Mouse (Mus musculus): Measurements from ENCODE around the gene Chrna10. TPM values are rescaled to one million over a fixed set of nuclear protein-coding genes. Genes with fewer than 3 reads are reported as not detected.
A peak's percentile ranks its signal among the peaks of the same experiment; 100 is the strongest.

Chrna10 gene
- polyA plus RNA-seq, 2 experiments: not detected

GRCm38 (mm10) chr7:102102241-102102640 lies 14.4 kb downstream of the Chrna10 start:
- ATAC-seq (ENCODE audit: insufficient read depth): no peak
- H3K36me3 ChIP-seq (replicated peaks; ENCODE audit: control insufficient read depth, insufficient read depth, low read depth): no peaks in the 10 kb centered on the region
- no peaks in the 10 kb centered on the region for H3K9me3 ChIP-seq (ENCODE audit: control insufficient read depth, low read length)
- H3K27ac ChIP-seq: no peak overlapping the region
- 63% methylated on average over 8 of the region's 8 CpGs for WGBS (ENCODE audit: insufficient replicate concordance)
- H3K9ac ChIP-seq (replicated peaks): no peak overlapping the region
- H3K4me2 ChIP-seq (ENCODE audit: low read depth): no peak overlapping the region
- DNase-seq (ENCODE audit: low read depth in 3 of 3, low spot score in 3 of 3): no peak
- peaks cover 10 to 30% of the 10 kb centered on the region in 2 experiments for H3K4me1 ChIP-seq (replicated peaks; ENCODE audit: control insufficient read depth in 2 of 2, insufficient read depth in 2 of 2, low read length in 1 of 2)
- no peak overlapping the region for H3K4me3 ChIP-seq (ENCODE audit: insufficient read depth in 1 of 2, low read depth in 2 of 2, low read length in 2 of 2)
- H3K27me3 ChIP-seq (ENCODE audit: control insufficient read depth, insufficient read depth, low read length): no peaks in the 10 kb centered on the region; the same call in none of the 2 replicates
- TF ChIP-seq CTCF (IDR thresholded peaks at IDR 0.05; ENCODE audit: low read depth) (no peak), EP300 (IDR thresholded peaks at IDR 0.05; ENCODE audit: low read depth) (no peak)

- TF ChIP-seq EP300 (IDR thresholded peaks at IDR 0.05; ENCODE audit: low read depth) (no peak), CTCF (IDR thresholded peaks at IDR 0.05; ENCODE audit: low read depth) (no peak)
- Histone ChIP-seq H3K9me3 (ENCODE audit: control insufficient read depth, low read length) (no peaks in the 10 kb centered on the region), H3K4me2 (ENCODE audit: low read depth) (peak within 1 kb of the TSS; percentile 75; the same call in 1 of the 2 replicates), H3K4me3 (ENCODE audit: insufficient read depth in 1 of 2, low read depth in 2 of 2, low read length in 2 of 2) (no peak within 1 kb of the TSS), H3K27me3 (ENCODE audit: control insufficient read depth, insufficient read depth, low read length) (no peaks in the 10 kb centered on the region; the same call in none of the 2 replicates), H3K27ac (no peak within 1 kb of the TSS), H3K36me3 (replicated peaks; ENCODE audit: control insufficient read depth, insufficient read depth, low read depth) (no peaks in the 10 kb centered on the region), H3K9ac (replicated peaks) (no peak within 1 kb of the TSS), H3K4me1 (replicated peaks; ENCODE audit: control insufficient read depth in 2 of 2, insufficient read depth in 2 of 2, low read length in 1 of 2) (peaks cover 10 to 30% of the 10 kb centered on the region in 2 experiments)
- no peak for DNase-seq (ENCODE audit: low read depth in 3 of 3, low spot score in 3 of 3)
- ATAC-seq (ENCODE audit: insufficient read depth): no peak
- WGBS (ENCODE audit: insufficient replicate concordance): 60% methylated on average over 5 of the region's 5 CpGs
Observed at GRCm38 (mm10) chr7:102101487-102101886, 15.1 kb downstream of the Chrna10 start, which contains the start of gene Art1. TSS of gene Art1 (plus strand) at chr7:102101743.

GRCm38 (mm10) chr7:102100868-102101267 lies 15.8 kb downstream of the Chrna10 start:
- no peaks in the 10 kb centered on the region for H3K9me3 ChIP-seq (ENCODE audit: control insufficient read depth, low read length)

GRCm38 (mm10) chr7:102099760-102100661 lies 16.6 kb downstream of the Chrna10 start:
- Histone ChIP-seq H3K9me3 (ENCODE audit: control insufficient read depth, low read length) (no peaks in the 10 kb centered on the region), H3K4me1 (replicated peaks; ENCODE audit: control insufficient read depth in 2 of 2, insufficient read depth in 2 of 2, low read length in 1 of 2) (peaks cover 10 to 30% of the 10 kb centered on the region in 2 experiments), H3K4me3 (ENCODE audit: insufficient read depth in 1 of 2, low read depth in 2 of 2, low read length in 2 of 2) (peak overlapping the region; percentile 50), H3K36me3 (replicated peaks; ENCODE audit: control insufficient read depth, insufficient read depth, low read depth) (no peaks in the 10 kb centered on the region), H3K4me2 (ENCODE audit: low read depth) (peak overlapping the region; percentile 75), H3K27me3 (ENCODE audit: control insufficient read depth, insufficient read depth, low read length) (no peaks in the 10 kb centered on the region; the same call in none of the 2 replicates), H3K27ac (no peak overlapping the region), H3K9ac (replicated peaks) (peak overlapping the region; percentile 34)
- no peak for TF ChIP-seq CTCF (IDR thresholded peaks at IDR 0.05; ENCODE audit: low read depth)
- no peak for TF ChIP-seq EP300 (IDR thresholded peaks at IDR 0.05; ENCODE audit: low read depth)
- peak in 1 of 3 experiments; percentile 32 for DNase-seq (ENCODE audit: low read depth in 3 of 3, low spot score in 3 of 3)
- 6% methylated on average over 30 of the region's 30 CpGs for WGBS (ENCODE audit: insufficient replicate concordance)
- peak; percentile 51; the same call in 1 of the 2 replicates for ATAC-seq (ENCODE audit: insufficient read depth)

More at GRCm38 (mm10) chr7:102100868-102101267, 15.8 kb downstream of the Chrna10 start:
- H3K4me2 ChIP-seq (ENCODE audit: low read depth): no peak overlapping the region
- TF ChIP-seq EP300 (IDR thresholded peaks at IDR 0.05; ENCODE audit: low read depth): no peak
- no peak for TF ChIP-seq CTCF (IDR thresholded peaks at IDR 0.05; ENCODE audit: low read depth)
- DNase-seq (ENCODE audit: low read depth in 3 of 3, low spot score in 3 of 3) (no peak), ATAC-seq (ENCODE audit: insufficient read depth) (no peak)
- no peaks in the 10 kb centered on the region for H3K36me3 ChIP-seq (replicated peaks; ENCODE audit: control insufficient read depth, insufficient read depth, low read depth)
- no peak overlapping the region for H3K27ac ChIP-seq
- H3K4me3 ChIP-seq (ENCODE audit: insufficient read depth in 1 of 2, low read depth in 2 of 2, low read length in 2 of 2): no peak overlapping the region
- peaks cover 10 to 30% of the 10 kb centered on the region in 2 experiments for H3K4me1 ChIP-seq (replicated peaks; ENCODE audit: control insufficient read depth in 2 of 2, insufficient read depth in 2 of 2, low read length in 1 of 2)
- whole genome bisulfite sequencing (ENCODE audit: insufficient replicate concordance): 52% methylated on average over 5 of the region's 5 CpGs
- H3K27me3 ChIP-seq (ENCODE audit: control insufficient read depth, insufficient read depth, low read length): no peaks in the 10 kb centered on the region; the same call in none of the 2 replicates
- H3K9ac ChIP-seq (replicated peaks): no peak overlapping the region

- no peak for TF ChIP-seq CTCF (IDR thresholded peaks at IDR 0.05; ENCODE audit: low read depth)
- TF ChIP-seq EP300 (IDR thresholded peaks at IDR 0.05; ENCODE audit: low read depth): no peak
- DNase-seq (ENCODE audit: low read depth in 3 of 3, low spot score in 3 of 3): no peak
- Histone ChIP-seq H3K4me2 (ENCODE audit: low read depth) (no peak overlapping the region), H3K9ac (replicated peaks) (no peak overlapping the region), H3K4me3 (ENCODE audit: insufficient read depth in 1 of 2, low read depth in 2 of 2, low read length in 2 of 2) (no peak overlapping the region), H3K27ac (no peak overlapping the region), H3K27me3 (ENCODE audit: control insufficient read depth, insufficient read depth, low read length) (no peaks in the 10 kb centered on the region), H3K36me3 (replicated peaks; ENCODE audit: control insufficient read depth, insufficient read depth, low read depth) (peaks cover 2% of the 10 kb centered on the region), H3K9me3 (ENCODE audit: control insufficient read depth, low read length) (no peaks in the 10 kb centered on the region), H3K4me1 (replicated peaks; ENCODE audit: control insufficient read depth in 2 of 2, insufficient read depth in 2 of 2, low read length in 1 of 2) (no peaks in the 10 kb centered on the region)
- no peak for ATAC-seq (ENCODE audit: insufficient read depth)
- whole genome bisulfite sequencing (ENCODE audit: insufficient replicate concordance): 64% methylated on average over 4 of the region's 4 CpGs
Observed at GRCm38 (mm10) chr7:102087336-102087735, 29.3 kb downstream of the Chrna10 start.
